Mouse (Mus musculus) small intestine, adult 2 months (tissue): ENCODE measurements around the gene Ube2g1.

Experiments used
- CTCF ChIP-seq: fragments of 200-500 bp; IDR thresholded peaks from 2 replicates; pipeline ENCODE4 v1.5.1; 2012; ENCODE audit warnings: low read depth, mild to moderate bottlenecking, control low read depth, inconsistent platforms, low read length, moderate library complexity, mixed read lengths; ENCODE audit not compliant: insufficient replicate concordance, insufficient read length; ENCODE audit errors: extremely low read depth
- POLR2A ChIP-seq: fragments of 200-500 bp; IDR thresholded peaks from 2 replicates; pipeline ENCODE4 v1.6.1; 2012; ENCODE audit warnings: low read depth, mild to moderate bottlenecking, control low read depth, inconsistent platforms, low read length, moderate library complexity

DNA sequence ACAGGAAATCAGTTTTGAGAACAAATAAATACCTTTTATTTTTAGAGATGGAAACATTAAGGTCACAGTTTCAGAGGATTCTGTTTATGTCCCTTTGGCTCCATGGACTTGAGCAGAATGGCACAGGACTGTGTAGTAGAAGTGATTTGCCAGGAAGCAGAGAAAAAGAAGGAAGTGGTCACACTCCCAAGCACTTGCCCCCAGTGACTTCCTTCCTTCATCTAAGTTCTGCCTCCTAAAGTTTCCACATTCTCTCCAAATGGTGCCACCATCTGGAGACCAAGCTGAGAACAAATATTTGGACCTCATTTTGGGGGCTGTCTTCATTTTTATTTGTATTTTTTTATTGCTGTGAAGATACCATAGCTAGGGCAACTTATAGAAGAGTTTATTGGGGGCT lies 90.2 kb downstream of the Ube2g1 start:
- TF ChIP-seq CTCF (no peak), POLR2A (no peak)
